ENCODE assay signal across 8 mouse cellular contexts in the genomic region with DNA sequence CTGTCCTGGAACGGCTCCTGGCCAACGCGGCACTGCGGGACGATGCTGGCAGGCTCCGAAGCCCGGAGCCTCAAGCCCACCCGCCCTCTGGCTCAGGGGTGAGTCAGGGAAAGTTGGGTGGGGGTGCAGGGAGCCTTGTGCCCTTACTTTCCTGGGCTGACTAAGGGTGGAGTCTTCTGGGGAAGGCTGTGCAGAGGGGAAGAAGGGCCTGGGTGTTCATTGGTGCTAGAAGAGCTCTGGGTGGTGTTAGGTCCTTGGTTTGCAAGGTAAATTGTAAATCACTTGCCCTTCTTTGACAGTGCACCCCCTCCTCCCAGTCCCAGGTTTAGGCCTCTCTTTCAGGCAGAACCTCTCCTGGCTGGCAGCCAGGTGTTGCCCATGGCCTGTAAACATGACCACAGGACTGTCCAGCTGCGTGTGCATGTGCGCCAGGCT. TPM values are rescaled to one million over a fixed set of nuclear protein-coding genes. Genes with fewer than 3 reads are reported as not detected.
DNase-seq lines count a peak whose midpoint lies in the region; ATAC-seq and TF ChIP-seq lines count a peak whose summit lies in the region.

No protein-coding gene starts in this region.

- ATAC-seq in midbrain, embryonic 16.5 days: no peak
- no peak for ATAC-seq in hindbrain, embryonic 14.5 days (ENCODE audit: low FRiP score)

- peak overlapping the region; percentile 22 for H3K4me3 ChIP-seq in midbrain, embryonic 10.5 days
- no peak overlapping the region for H3K4me3 ChIP-seq in midbrain, embryonic 16.5 days (ENCODE audit: low read depth, low read length)
- 0 out of 2 replicates have a peak overlapping the region, but pooled peaks have one; percentile 1 for H3K4me3 ChIP-seq in cortical plate, adult 2 months (ENCODE audit: insufficient read depth, low read length)
- H3K4me3 ChIP-seq in hindbrain, embryonic 14.5 days (replicated peaks; ENCODE audit: low read length): no peak overlapping the region
- peak overlapping the region; percentile 79 for H3K4me3 ChIP-seq in liver, adult 2 months (ENCODE audit: insufficient read depth, low read depth, low read length)
- peak overlapping the region; percentile 76 for H3K4me3 ChIP-seq in small intestine, adult 2 months (ENCODE audit: low read depth, low read length)

- H3K36me3 ChIP-seq in midbrain, embryonic 10.5 days: peaks cover 100% of the 10 kb centered on the region
- peaks cover 44% of the 10 kb centered on the region for H3K36me3 ChIP-seq in midbrain, embryonic 16.5 days (ENCODE audit: control insufficient read depth, insufficient read depth, low read length)
- peaks cover 82% of the 10 kb centered on the region for H3K36me3 ChIP-seq in hindbrain, embryonic 14.5 days (replicated peaks; ENCODE audit: control insufficient read depth, insufficient read depth)
- peaks cover 4% of the 10 kb centered on the region; the same call in 1 of the 2 replicates for H3K36me3 ChIP-seq in liver, adult 2 months (ENCODE audit: control insufficient read depth, insufficient read depth, low read length)
- H3K36me3 ChIP-seq in small intestine, adult 2 months (ENCODE audit: control insufficient read depth, insufficient read depth, low read length): peaks cover 61% of the 10 kb centered on the region

- no peak for TF ChIP-seq POLR2A in cortical plate, adult 2 months (IDR thresholded peaks at IDR 0.05; ENCODE audit: extremely low read depth, insufficient read depth, low read length)
- no peak for TF ChIP-seq POLR2A in liver, adult 2 months (IDR thresholded peaks at IDR 0.05; ENCODE audit: extremely low read depth, insufficient read depth, low read length)
- TF ChIP-seq POLR2A in small intestine, adult 2 months (IDR thresholded peaks at IDR 0.05; ENCODE audit: low read depth, low read length): no peak

- peaks cover 9% of the 10 kb centered on the region for H3K4me1 ChIP-seq in midbrain, embryonic 10.5 days
- peaks cover 3% of the 10 kb centered on the region; the same call in 1 of the 2 replicates for H3K4me1 ChIP-seq in midbrain, embryonic 16.5 days (ENCODE audit: control insufficient read depth, insufficient read depth, low read length)
- H3K4me1 ChIP-seq in cortical plate, adult 2 months (ENCODE audit: control insufficient read depth, insufficient read depth, low read length): no peaks in the 10 kb centered on the region
- H3K4me1 ChIP-seq in hindbrain, embryonic 14.5 days (replicated peaks; ENCODE audit: control insufficient read depth, insufficient read depth, low read length): no peaks in the 10 kb centered on the region
- H3K4me1 ChIP-seq in liver, adult 2 months (ENCODE audit: control insufficient read depth, insufficient read depth, low read length): peaks cover 31% of the 10 kb centered on the region
- H3K4me1 ChIP-seq in small intestine, adult 2 months (ENCODE audit: control insufficient read depth, insufficient read depth, insufficient read length, low read length): peaks cover 10% of the 10 kb centered on the region

- intact Hi-C loops in left cerebral cortex, postnatal 14 days (cut with DNase I): no loop called here

- no peak overlapping the region; the same call in 1 of the 2 replicates for H3K9ac ChIP-seq in midbrain, embryonic 16.5 days (ENCODE audit: low read depth, low read length)
- H3K9ac ChIP-seq in hindbrain, embryonic 14.5 days: peak overlapping the region; percentile 31; the same call in 1 of the 2 replicates
- H3K9ac ChIP-seq in liver, adult 2 months (ENCODE audit: low read depth, low read length): peak overlapping the region; percentile 89

- TF ChIP-seq CTCF in cortical plate, adult 2 months (IDR thresholded peaks at IDR 0.05; ENCODE audit: extremely low read depth, insufficient read depth, low read length): no peak
- TF ChIP-seq CTCF in liver, adult 2 months (IDR thresholded peaks at IDR 0.05; ENCODE audit: low read depth, low read length): no peak
- TF ChIP-seq CTCF in small intestine, adult 2 months (IDR thresholded peaks at IDR 0.05; ENCODE audit: extremely low read depth, insufficient read length, insufficient replicate concordance, low read depth, low read length): no peak

- peak overlapping the region; percentile 30; the same call in 1 of the 2 replicates for H3K27ac ChIP-seq in midbrain, embryonic 10.5 days (replicated peaks)
- H3K27ac ChIP-seq in midbrain, embryonic 16.5 days (ENCODE audit: low read length): no peak overlapping the region
- H3K27ac ChIP-seq in cortical plate, adult 2 months (ENCODE audit: insufficient read depth, low read length): no peak overlapping the region
- no peak overlapping the region for H3K27ac ChIP-seq in hindbrain, embryonic 14.5 days
- peak overlapping the region; percentile 91 for H3K27ac ChIP-seq in liver, adult 2 months (replicated peaks; ENCODE audit: insufficient read depth, low read depth, low read length)
- peak overlapping the region; percentile 4 for H3K27ac ChIP-seq in small intestine, adult 2 months (ENCODE audit: insufficient read depth, low read depth, low read length)

- no peaks in the 10 kb centered on the region for H3K9me3 ChIP-seq in midbrain, embryonic 10.5 days (replicated peaks)
- H3K9me3 ChIP-seq in midbrain, embryonic 16.5 days (replicated peaks; ENCODE audit: control insufficient read depth, low read length, poor library complexity, severe bottlenecking): no peaks in the 10 kb centered on the region
- no peaks in the 10 kb centered on the region for H3K9me3 ChIP-seq in hindbrain, embryonic 14.5 days (ENCODE audit: control insufficient read depth, low read length)

- no peak for DNase-seq in midbrain, embryonic 10.5 days (ENCODE audit: low spot score)
- no peak for DNase-seq in hindbrain, embryonic 14.5 days (ENCODE audit: low spot score)
- peak; percentile 86 for DNase-seq in liver, adult 2 months (ENCODE audit: extremely low read depth, low read depth, low spot score)
- no peak for DNase-seq in thymus, postnatal 10 days (ENCODE audit: low spot score in 2 of 2)
- DNase-seq in left cerebral cortex, postnatal 14 days (ENCODE audit: low spot score in 2 of 2): no peak

- no peak overlapping the region for H3K4me2 ChIP-seq in midbrain, embryonic 16.5 days (ENCODE audit: low read length)
- H3K4me2 ChIP-seq in hindbrain, embryonic 14.5 days (replicated peaks): peak overlapping the region; percentile 28

- no peaks in the 10 kb centered on the region for H3K27me3 ChIP-seq in midbrain, embryonic 10.5 days (ENCODE audit: low read depth, poor library complexity, severe bottlenecking)
- no peaks in the 10 kb centered on the region for H3K27me3 ChIP-seq in midbrain, embryonic 16.5 days (ENCODE audit: control insufficient read depth, insufficient read depth, low read depth, low read length)
- H3K27me3 ChIP-seq in hindbrain, embryonic 14.5 days (ENCODE audit: control insufficient read depth, insufficient read depth, low read length): no peaks in the 10 kb centered on the region
- H3K27me3 ChIP-seq in liver, adult 2 months (ENCODE audit: control insufficient read depth, insufficient read depth, low read length): no peaks in the 10 kb centered on the region
- H3K27me3 ChIP-seq in small intestine, adult 2 months (ENCODE audit: control insufficient read depth, insufficient read depth, low read length): no peaks in the 10 kb centered on the region

- 40% methylated on average over 10 of the region's 10 CpGs for WGBS in midbrain, embryonic 10.5 days
- WGBS in midbrain, embryonic 16.5 days: 50% methylated on average over 10 of the region's 10 CpGs
- WGBS in hindbrain, embryonic 14.5 days: 60% methylated on average over 10 of the region's 10 CpGs
- 14% methylated on average over 10 of the region's 10 CpGs for WGBS in liver, adult 2 months
- 11% methylated on average over 10 of the region's 10 CpGs for WGBS in small intestine, adult 2 months

- H3K79me2 ChIP-seq in liver, adult 2 months (ENCODE audit: control insufficient read depth, insufficient read depth, low read length): peaks cover 7% of the 10 kb centered on the region; the same call in 1 of the 2 replicates

RNA-seq across cellular contexts. Expression of a gene that starts 13.3 kb away (rescaled TPM):
- 29.9 and 33.7 TPM in 2 replicates for polyA plus RNA-seq in midbrain, embryonic 10.5 days (2016; fragmentation: Nextera tagmentation; extraction: Ambion mirVana)
- polyA plus RNA-seq in midbrain, embryonic 16.5 days (2015; fragmentation: Nextera tagmentation; extraction: Ambion mirVana): 23.0 and 27.4 TPM in 2 replicates
- polyA plus RNA-seq in cortical plate, adult 2 months (2012; rRNA removed): 55.4 and 62.8 TPM in 2 replicates
- polyA plus RNA-seq in hindbrain, embryonic 14.5 days (2014; fragmentation: Nextera tagmentation; extraction: Ambion mirVana): 6.1 and 6.5 TPM in 2 replicates
- total RNA-seq in liver, adult 2 months (2014; rRNA removed): 13.2 and 15.0 TPM in 2 replicates
- 12.3 and 13.4 TPM in 2 replicates for polyA plus RNA-seq in liver, adult 2 months (2012; rRNA removed)
- polyA plus RNA-seq in small intestine, adult 2 months (2012; rRNA removed): 29.6 and 36.9 TPM in 2 replicates
- 100 to 1,000 TPM in 1 of 2 experiments, 10 to 100 TPM in 1; 88.5 to 102 TPM for total RNA-seq in left cerebral cortex, postnatal 14 days (2021)

RNA-seq across cellular contexts. Expression of a gene that starts 23.9 kb away (rescaled TPM):
- 4.7 and 6.2 TPM in 2 replicates for polyA plus RNA-seq in midbrain, embryonic 10.5 days (2016; fragmentation: Nextera tagmentation; extraction: Ambion mirVana)
- polyA plus RNA-seq in midbrain, embryonic 16.5 days (2015; fragmentation: Nextera tagmentation; extraction: Ambion mirVana): 1.4 and 2.1 TPM in 2 replicates
- polyA plus RNA-seq in cortical plate, adult 2 months (2012; rRNA removed): 1.7 and 2.2 TPM in 2 replicates
- 2.9 and 4.1 TPM in 2 replicates for polyA plus RNA-seq in hindbrain, embryonic 14.5 days (2014; fragmentation: Nextera tagmentation; extraction: Ambion mirVana)
- 2.1 and 2.8 TPM in 2 replicates for total RNA-seq in liver, adult 2 months (2014; rRNA removed)
- polyA plus RNA-seq in liver, adult 2 months (2012; rRNA removed): 1.2 and 2.1 TPM in 2 replicates
- polyA plus RNA-seq in small intestine, adult 2 months (2012; rRNA removed): 0.16 and 0.17 TPM in 2 replicates
- 1 to 10 TPM; 1.4 to 2.0 TPM for total RNA-seq in left cerebral cortex, postnatal 14 days (2021)

RNA-seq across cellular contexts. Expression of a gene that starts 24.1 kb away (rescaled TPM):
- 392 and 411 TPM in 2 replicates for polyA plus RNA-seq in midbrain, embryonic 10.5 days (2016; fragmentation: Nextera tagmentation; extraction: Ambion mirVana)
- polyA plus RNA-seq in midbrain, embryonic 16.5 days (2015; fragmentation: Nextera tagmentation; extraction: Ambion mirVana): 162 and 170 TPM in 2 replicates
- polyA plus RNA-seq in cortical plate, adult 2 months (2012; rRNA removed): 92.4 and 110 TPM in 2 replicates
- polyA plus RNA-seq in hindbrain, embryonic 14.5 days (2014; fragmentation: Nextera tagmentation; extraction: Ambion mirVana): 169 and 178 TPM in 2 replicates
- total RNA-seq in liver, adult 2 months (2014; rRNA removed): 39.1 and 40.7 TPM in 2 replicates
- 45.2 and 48.9 TPM in 2 replicates for polyA plus RNA-seq in liver, adult 2 months (2012; rRNA removed)
- 27.0 and 47.2 TPM in 2 replicates for polyA plus RNA-seq in small intestine, adult 2 months (2012; rRNA removed)
- 10 to 100 TPM; 88.8 to 93.6 TPM for total RNA-seq in left cerebral cortex, postnatal 14 days (2021)

Comparison
In these comparisons a context has a peak if more than half of its experiments do, and no peak if none do; other contexts are left out.
1. H3K27ac ChIP-seq: peak in midbrain, embryonic 10.5 days (single experiment), liver, adult 2 months (single experiment) and small intestine, adult 2 months (single experiment); none in midbrain, embryonic 16.5 days (single experiment), cortical plate, adult 2 months (single experiment) and hindbrain, embryonic 14.5 days (single experiment).
2. H3K4me3 ChIP-seq: peak in midbrain, embryonic 10.5 days (single experiment), cortical plate, adult 2 months (single experiment), liver, adult 2 months (single experiment) and small intestine, adult 2 months (single experiment); none in midbrain, embryonic 16.5 days (single experiment) and hindbrain, embryonic 14.5 days (single experiment).